Mouse (Mus musculus) hindbrain, embryonic 12.5 days (tissue): ENCODE results near the gene Slc29a2. TPM values are rescaled to one million over a fixed set of nuclear protein-coding genes. Genes with fewer than 3 reads are reported as not detected.
A peak's percentile ranks its signal among the peaks of the same experiment; 100 is the strongest.

Experiments used
- ATAC-seq: fragments of 200-750 bp; cut with Nextera tagmentation; 2 replicates; pipeline ENCODE4 v1.8.0; 2017; ENCODE audit warnings: moderate TSS enrichment; ENCODE audit not compliant: low FRiP score
- H3K27ac ChIP-seq: fragments of 300-500 bp; sonication (generic); 2 replicates; pipeline ENCODE4 v1.5.1; 2016; ENCODE audit warnings: mild to moderate bottlenecking
- H3K27me3 ChIP-seq: fragments of 300-500 bp; sonication (generic); 2 replicates; pipeline ENCODE4 v1.6.1; 2016; ENCODE audit warnings: mild to moderate bottlenecking
- H3K36me3 ChIP-seq: fragments of 300-500 bp; sonication (generic); 2 replicates; pipeline ENCODE4 v1.6.1; 2016; ENCODE audit warnings: mild to moderate bottlenecking
- H3K4me1 ChIP-seq: fragments of 300-500 bp; sonication (generic); 2 replicates; pipeline ENCODE4 v1.6.1; 2016
- H3K4me2 ChIP-seq: fragments of 300-500 bp; sonication (generic); replicated peaks from 2 replicates; pipeline ENCODE4 v1.6.1; 2016; ENCODE audit warnings: mild to moderate bottlenecking
- H3K4me3 ChIP-seq: fragments of 300-500 bp; sonication (generic); 2 replicates; pipeline ENCODE4 v1.5.1; 2016; ENCODE audit warnings: mild to moderate bottlenecking
- H3K9ac ChIP-seq: fragments of 300-500 bp; sonication (generic); 2 replicates; pipeline ENCODE4 v1.6.1; 2016; ENCODE audit warnings: mild to moderate bottlenecking, moderate library complexity
- H3K9me3 ChIP-seq: fragments of 300-500 bp; sonication (generic); replicated peaks from 2 replicates; pipeline ENCODE4 v1.6.1; 2016; ENCODE audit warnings: mild to moderate bottlenecking
- WGBS: fragments of 180-500 bp; shearing (Covaris S2); methylation state at CpG from one replicate; pipeline ENCODE4 v1.1.7; 2016; 5-methylcytosine and 5-hydroxymethylcytosine counted together
- polyA plus RNA-seq: library from polyadenylated mRNA; unstranded; fragments of >200 nt; fragmentation: Nextera tagmentation; extraction: Ambion mirVana; gene quantifications from 2 replicates; pipeline ENCODE4 v1.2.1, GENCODE M21; 2016

Gene Slc29a2
- polyA plus RNA-seq, 1 experiment from 2014 or later: 5.3 TPM

DNA sequence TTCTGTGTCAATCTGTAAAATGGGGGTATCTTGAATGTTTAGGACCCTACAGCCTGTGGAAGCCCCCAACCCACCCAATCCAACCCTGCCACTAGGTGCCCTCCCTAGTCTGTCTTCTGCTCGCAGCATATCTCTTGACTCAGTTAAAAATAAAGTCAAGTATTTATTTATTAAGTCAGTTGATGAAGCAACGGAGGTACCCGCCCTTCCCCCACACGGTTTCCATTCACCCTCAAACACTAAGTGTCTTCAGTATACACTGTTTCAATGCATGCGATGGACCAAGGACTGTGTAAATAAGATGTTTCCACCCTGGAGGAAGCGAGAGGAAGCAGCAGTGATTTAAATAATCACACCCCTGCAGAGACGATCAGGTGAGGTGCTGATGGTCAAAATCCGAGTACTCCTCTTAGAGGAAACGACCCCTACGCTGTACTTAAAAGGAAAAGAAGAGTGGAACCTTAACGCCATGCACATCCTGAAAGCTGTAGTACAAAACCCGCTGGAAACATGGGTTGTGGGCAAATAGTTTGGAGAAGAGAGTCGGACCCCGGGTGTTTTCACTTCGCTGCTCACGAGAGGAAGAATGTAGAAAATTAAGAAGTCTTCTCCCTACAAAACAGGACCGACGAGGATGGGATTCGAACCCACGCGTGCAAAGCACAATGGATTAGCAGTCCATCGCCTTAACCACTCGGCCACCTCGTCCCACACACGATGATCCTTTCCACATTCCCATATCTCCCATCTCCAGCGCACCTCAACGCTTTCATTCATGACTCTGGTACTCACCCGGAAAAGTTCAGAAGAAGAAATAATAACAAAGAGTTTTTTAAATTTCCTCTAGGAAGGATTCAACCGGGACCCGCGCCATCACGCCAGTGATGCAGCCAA is 14.3 kb downstream of the Slc29a2 start:
- no peaks in the 10 kb centered on the region for H3K36me3 ChIP-seq
- H3K4me1 ChIP-seq: peaks cover 35% of the 10 kb centered on the region
- H3K4me2 ChIP-seq: peak overlapping the region; percentile 99
- no peaks in the 10 kb centered on the region for H3K27me3 ChIP-seq
- WGBS: 5% methylated on average over 32 of the region's 32 CpGs
- ATAC-seq: peak; percentile 53
- H3K9ac ChIP-seq: peak overlapping the region; percentile 91
- no peaks in the 10 kb centered on the region for H3K9me3 ChIP-seq
- peak overlapping the region; percentile 85 for H3K27ac ChIP-seq
- peak overlapping the region; percentile 78 for H3K4me3 ChIP-seq

DNA sequence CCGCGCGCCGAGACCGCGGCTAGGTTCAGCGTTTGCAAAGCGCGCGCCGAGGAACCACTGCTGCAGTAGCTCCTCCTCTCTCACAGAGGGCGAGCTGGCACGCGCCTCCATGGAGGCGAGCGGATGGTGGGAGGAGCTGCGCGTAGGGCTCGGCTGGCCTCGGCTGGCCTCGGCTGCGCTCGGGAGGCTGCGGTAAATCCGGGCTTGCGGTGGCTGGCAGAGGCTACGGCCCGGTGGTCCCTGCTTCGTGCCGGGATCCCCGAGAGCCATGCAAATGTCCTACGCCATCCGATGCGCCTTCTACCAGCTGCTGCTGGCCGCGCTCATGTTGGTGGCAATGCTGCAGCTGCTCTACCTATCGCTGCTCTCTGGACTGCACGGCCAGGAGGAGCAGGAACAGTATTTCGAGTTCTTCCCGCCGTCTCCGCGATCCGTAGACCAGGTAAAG is 15.1 kb downstream of the Slc29a2 start, which contains the start of the genes B4gat1 and AC124502.3:
Gene B4gat1, plus strand, starts transcription at position 118 of the 448 bp plus-strand sequence.
Gene AC124502.3, plus strand, starts transcription at position 183 of the 448 bp plus-strand sequence.
- peak within 1 kb of the TSS; percentile 91 for H3K9ac ChIP-seq
- peak; percentile 89 for ATAC-seq
- WGBS: 1% methylated on average over 39 of the region's 44 CpGs

DNA sequence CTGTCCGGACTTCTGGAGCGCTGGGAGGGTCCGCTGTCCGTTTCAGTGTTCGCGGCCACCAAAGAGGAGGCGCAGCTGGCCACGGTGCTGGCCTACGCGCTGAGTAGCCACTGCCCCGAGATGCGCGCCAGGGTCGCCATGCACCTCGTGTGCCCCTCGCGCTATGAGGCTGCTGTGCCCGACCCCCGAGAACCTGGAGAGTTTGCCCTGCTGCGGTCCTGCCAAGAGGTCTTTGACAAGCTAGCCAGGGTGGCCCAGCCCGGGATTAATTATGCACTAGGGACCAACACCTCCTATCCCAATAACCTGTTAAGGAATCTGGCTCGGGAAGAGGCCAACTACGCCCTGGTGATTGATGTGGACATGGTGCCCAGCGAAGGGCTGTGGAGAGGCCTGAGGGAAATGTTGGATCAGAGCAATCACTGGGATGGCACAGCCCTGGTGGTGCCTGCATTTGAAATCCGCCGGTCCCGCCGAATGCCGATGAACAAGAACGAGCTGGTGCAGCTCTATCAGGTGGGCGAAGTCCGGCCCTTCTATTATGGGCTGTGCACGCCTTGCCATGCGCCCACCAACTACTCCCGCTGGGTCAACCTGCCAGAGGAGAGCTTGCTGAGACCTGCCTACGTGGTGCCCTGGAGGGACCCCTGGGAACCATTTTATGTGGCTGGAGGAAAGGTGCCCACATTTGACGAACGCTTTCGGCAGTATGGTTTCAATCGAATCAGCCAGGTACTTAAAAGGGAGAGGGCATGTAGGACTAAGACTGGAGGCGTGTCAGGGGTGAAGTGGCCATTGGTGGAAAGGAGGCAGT is 15.8 kb downstream of the Slc29a2 start:
- Histone ChIP-seq H3K27me3 (no peaks in the 10 kb centered on the region), H3K4me2 (peak overlapping the region; percentile 99), H3K9ac (peak overlapping the region; percentile 91), H3K9me3 (no peaks in the 10 kb centered on the region), H3K36me3 (0 out of 2 replicates have a peak, but pooled peaks cover 6% of the 10 kb centered on the region), H3K4me1 (peaks cover 35% of the 10 kb centered on the region), H3K27ac (peak overlapping the region; percentile 85), H3K4me3 (peak overlapping the region; percentile 78)
- ATAC-seq: peak; percentile 41
- WGBS: 13% methylated on average over 41 of the region's 41 CpGs

More for the DNA sequence above, 15.1 kb downstream of the Slc29a2 start, which contains the start of the genes B4gat1 and AC124502.3:
- Histone ChIP-seq H3K27ac (peak within 1 kb of the TSS; percentile 85), H3K4me3 (peak within 1 kb of the TSS; percentile 78), H3K4me2 (peak within 1 kb of the TSS; percentile 99), H3K4me1 (peaks cover 35% of the 10 kb centered on the region), H3K27me3 (no peaks in the 10 kb centered on the region), H3K9me3 (no peaks in the 10 kb centered on the region), H3K36me3 (0 out of 2 replicates have a peak, but pooled peaks cover 3% of the 10 kb centered on the region)

DNA sequence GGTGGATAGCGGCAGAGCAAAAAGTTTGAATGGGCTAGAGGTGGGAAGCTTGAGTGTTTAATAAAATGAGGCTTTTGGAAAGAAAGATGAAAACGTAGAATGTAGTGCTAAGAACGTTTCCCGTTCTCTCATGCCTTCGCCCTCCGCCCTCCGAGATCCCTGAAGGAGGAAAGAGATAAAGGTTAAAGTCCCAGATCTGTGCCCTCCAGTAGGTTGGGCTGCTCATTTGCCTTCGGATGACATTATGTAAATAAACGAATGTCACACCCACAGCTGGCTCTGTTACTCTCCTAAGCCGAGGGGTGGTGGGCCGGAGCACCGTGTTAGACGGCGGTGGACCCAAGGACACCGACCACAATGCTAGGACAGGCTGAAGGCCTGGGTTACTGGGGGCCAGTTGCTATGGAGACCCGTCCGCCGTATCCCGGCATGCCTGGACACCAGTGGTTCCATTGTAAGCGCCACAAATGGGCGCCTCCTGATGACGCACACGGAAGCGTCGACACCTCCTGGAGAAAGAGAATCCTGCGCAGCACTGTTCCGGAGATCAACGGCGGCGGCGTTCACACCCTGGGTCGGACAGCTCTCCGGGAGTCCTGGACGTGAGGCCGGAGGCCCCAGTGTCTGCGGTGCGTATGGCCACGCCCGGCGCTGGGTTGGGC is 17.3 kb downstream of the Slc29a2 start, which contains the start of gene Brms1:
Gene Brms1, plus strand, starts transcription at position 493 of the 662 bp plus-strand sequence.
- 6% methylated on average over 40 of the region's 40 CpGs for WGBS
- H3K4me1 ChIP-seq: peaks cover 35% of the 10 kb centered on the region
- H3K36me3 ChIP-seq: peaks cover 11% of the 10 kb centered on the region; the same call in 1 of the 2 replicates
- peak within 1 kb of the TSS; percentile 91 for H3K9ac ChIP-seq
- H3K9me3 ChIP-seq: no peaks in the 10 kb centered on the region
- H3K4me3 ChIP-seq: peak within 1 kb of the TSS; percentile 78
- ATAC-seq: peak; percentile 68
- peak within 1 kb of the TSS; percentile 70; the same call in 1 of the 2 replicates for H3K27ac ChIP-seq
- H3K27me3 ChIP-seq: no peaks in the 10 kb centered on the region
- peak within 1 kb of the TSS; percentile 99 for H3K4me2 ChIP-seq

DNA sequence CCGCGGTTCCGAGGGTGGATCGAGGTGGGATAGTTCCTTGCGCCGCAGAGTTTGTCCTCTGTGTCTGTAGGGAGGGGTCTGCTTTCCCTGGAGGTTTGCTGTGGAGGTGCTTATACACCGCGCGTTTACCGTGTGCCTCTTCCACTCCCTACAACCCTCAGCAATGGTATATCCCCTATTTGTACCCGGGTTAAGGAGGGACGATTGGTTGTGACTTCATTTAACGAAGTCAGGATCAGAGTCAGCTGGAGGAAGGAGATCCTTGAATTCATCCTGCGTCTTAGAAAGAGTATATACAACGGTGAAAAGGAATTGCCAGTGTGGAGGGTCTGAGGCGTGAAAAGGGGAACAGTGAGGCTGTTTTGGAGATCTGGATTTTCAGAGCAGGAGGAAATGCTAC is 17.9 kb downstream of the Slc29a2 start:
- no peak; the same call in 1 of the 2 replicates for ATAC-seq
- H3K9ac ChIP-seq: peak overlapping the region; percentile 84
- no peaks in the 10 kb centered on the region for H3K9me3 ChIP-seq
- peak overlapping the region; percentile 70; the same call in 1 of the 2 replicates for H3K27ac ChIP-seq
- peaks cover 17% of the 10 kb centered on the region for H3K36me3 ChIP-seq
- H3K4me1 ChIP-seq: peaks cover 35% of the 10 kb centered on the region
- no peaks in the 10 kb centered on the region for H3K27me3 ChIP-seq
- peak overlapping the region; percentile 78 for H3K4me3 ChIP-seq
- peak overlapping the region; percentile 99 for H3K4me2 ChIP-seq
- 2% methylated on average over 16 of the region's 16 CpGs for WGBS

DNA sequence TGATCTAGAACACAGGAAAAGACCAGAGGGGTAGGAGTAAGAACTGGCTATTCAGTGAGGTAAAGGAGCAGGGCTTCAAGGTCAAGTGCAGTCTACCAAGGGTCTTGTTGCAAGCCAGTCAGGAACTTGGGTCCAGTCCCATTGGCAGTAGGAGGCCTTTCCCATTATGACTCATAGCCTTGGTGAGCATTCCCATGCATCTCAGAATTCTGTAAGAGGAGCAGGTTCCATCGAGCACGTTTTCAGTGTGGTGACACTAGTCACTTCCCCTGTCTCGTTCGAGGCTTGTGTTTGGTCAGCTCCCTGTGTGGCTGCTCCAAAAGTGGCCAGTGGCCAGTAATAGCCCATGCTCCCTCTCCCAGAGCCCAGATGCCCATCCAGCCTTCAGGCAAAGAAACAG is 21.9 kb downstream of the Slc29a2 start:
- Histone ChIP-seq H3K27ac (no peak overlapping the region), H3K4me3 (no peak overlapping the region), H3K4me1 (peaks cover 24% of the 10 kb centered on the region), H3K27me3 (peaks cover 16% of the 10 kb centered on the region), H3K36me3 (peaks cover 49% of the 10 kb centered on the region), H3K9me3 (no peaks in the 10 kb centered on the region), H3K4me2 (no peak overlapping the region), H3K9ac (no peak overlapping the region)
- 83% methylated on average over 4 of the region's 4 CpGs for WGBS
- no peak for ATAC-seq

DNA sequence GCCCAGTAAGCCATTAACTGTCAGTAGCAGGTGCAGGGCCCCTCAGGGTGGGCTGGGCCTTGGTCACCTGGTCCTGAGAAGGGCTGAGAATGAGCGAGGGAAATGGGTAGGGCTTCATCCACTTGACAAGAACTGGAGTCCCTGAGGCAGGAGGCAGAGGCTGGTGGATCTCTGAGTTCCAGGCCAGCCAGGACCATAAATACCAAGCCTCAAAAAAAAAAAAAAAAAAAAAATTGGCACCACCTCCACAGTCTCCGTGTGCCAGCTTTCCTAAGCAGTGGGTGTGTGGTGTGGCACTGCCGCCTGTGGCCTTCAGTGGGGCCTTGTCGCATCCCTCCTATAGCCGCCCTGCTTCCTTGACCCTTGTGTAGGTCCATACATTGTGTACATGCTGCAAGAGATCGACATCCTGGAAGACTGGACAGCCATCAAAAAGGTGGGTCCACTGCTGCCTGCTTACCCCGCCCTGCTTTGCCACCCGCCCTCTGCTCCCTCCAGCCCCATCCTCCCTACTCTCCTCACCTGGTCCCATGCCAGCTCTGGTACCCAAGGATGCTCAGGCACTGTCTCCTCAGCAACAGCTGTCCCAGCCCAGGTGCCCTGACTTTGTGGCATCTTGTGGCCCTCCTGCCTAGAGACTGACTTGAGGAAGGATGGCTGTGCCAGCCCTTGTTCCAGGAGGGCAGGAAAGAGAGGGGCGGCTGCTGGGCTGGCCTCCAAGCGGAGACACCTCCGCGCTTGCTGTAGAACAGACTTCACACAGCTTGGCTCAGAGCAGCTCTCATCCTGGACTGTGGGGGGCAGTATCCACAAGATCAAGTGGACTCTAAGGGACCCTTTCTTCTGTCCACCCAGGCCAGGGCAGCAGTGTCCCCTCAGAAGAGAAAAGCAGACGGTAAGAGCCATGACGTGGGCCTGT is 24.7 kb downstream of the Slc29a2 start:
- H3K4me1 ChIP-seq: peaks cover 25% of the 10 kb centered on the region
- H3K4me2 ChIP-seq: no peak overlapping the region
- WGBS: 85% methylated on average over 14 of the region's 14 CpGs
- H3K27ac ChIP-seq: no peak overlapping the region
- peaks cover 45% of the 10 kb centered on the region for H3K27me3 ChIP-seq
- ATAC-seq: no peak
- peaks cover 49% of the 10 kb centered on the region for H3K36me3 ChIP-seq
- no peaks in the 10 kb centered on the region for H3K9me3 ChIP-seq
- no peak overlapping the region for H3K4me3 ChIP-seq
- H3K9ac ChIP-seq: no peak overlapping the region

DNA sequence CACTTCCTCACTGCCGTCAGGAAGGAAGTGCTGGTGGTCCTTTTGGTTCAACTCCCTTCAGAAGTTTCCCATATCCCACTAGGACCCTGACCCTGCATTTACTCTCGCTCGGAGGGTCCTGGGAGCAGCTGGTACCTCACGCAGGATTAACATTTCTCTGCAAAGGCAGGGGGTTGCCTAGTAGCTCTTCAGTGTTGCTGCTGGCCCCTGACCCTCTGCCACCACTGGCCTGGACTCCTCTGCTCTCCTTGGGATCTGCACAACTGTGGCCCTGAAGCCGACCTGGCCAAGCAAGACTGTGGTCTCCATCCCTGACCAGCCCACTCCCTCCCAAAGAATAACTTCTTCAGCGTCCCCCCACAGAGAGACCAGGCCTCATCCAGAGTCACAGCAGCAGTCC is 25.7 kb downstream of the Slc29a2 start:
- Histone ChIP-seq H3K27me3 (peaks cover 54% of the 10 kb centered on the region), H3K4me1 (peaks cover 25% of the 10 kb centered on the region), H3K9me3 (no peaks in the 10 kb centered on the region), H3K27ac (no peak overlapping the region), H3K36me3 (peaks cover 43% of the 10 kb centered on the region), H3K4me3 (no peak overlapping the region), H3K9ac (no peak overlapping the region), H3K4me2 (no peak overlapping the region)
- ATAC-seq: no peak
- WGBS: 79% methylated on average over 6 of the region's 6 CpGs

DNA sequence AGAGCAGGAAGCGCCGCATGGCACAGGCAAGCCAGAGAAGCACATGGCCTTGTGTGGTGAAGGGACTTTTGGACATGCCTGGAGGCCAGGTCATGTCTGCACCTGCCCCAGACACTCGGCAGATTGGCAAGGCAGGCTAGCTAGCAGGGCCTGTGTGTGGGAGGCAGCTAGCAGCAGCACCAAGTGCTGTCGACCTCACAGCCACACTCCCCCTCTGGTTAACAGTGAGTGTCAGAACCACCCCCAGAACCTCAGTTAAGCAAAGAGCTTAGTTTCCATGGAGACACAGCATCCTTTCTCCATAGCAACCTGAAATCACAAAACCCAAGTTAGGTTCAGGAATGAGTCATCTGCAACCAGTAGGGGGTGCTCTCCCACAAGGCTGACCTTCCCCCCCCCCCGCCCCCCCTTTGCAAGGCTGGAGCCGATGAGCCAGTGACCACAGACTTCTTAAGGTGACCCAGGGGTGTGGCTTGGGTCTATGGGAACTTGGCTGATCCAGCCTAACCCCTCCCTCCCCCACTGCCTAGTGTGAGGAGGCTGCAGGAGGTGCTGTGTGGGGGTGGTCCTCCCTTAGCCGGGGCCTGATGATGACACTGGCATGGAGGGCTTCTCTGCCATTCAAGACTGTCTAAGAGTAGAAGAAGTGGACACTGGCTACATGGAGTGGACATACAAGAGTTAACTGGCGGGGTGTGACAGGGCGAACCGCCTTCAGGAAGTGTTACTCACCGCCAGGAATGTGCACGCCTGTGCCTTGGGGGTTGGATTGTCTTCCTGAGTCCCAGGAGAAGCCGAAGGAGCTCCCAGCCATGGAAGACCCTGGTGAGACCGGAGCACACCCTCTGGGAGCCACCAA is 26.6 kb downstream of the Slc29a2 start, which contains the start of gene Rin1:
Gene Rin1, plus strand, starts transcription at position 435 of the 859 bp plus-strand sequence.
- WGBS: 16% methylated on average over 14 of the region's 14 CpGs
- H3K27ac ChIP-seq: no peak within 1 kb of the TSS
- H3K27me3 ChIP-seq: peaks cover 63% of the 10 kb centered on the region
- H3K4me2 ChIP-seq: peak within 1 kb of the TSS; percentile 11; the same call in 1 of the 2 replicates
- peaks cover 25% of the 10 kb centered on the region for H3K4me1 ChIP-seq
- H3K9ac ChIP-seq: no peak within 1 kb of the TSS
- no peak for ATAC-seq
- H3K36me3 ChIP-seq: peaks cover 43% of the 10 kb centered on the region
- no peaks in the 10 kb centered on the region for H3K9me3 ChIP-seq
- no peak within 1 kb of the TSS for H3K4me3 ChIP-seq

DNA sequence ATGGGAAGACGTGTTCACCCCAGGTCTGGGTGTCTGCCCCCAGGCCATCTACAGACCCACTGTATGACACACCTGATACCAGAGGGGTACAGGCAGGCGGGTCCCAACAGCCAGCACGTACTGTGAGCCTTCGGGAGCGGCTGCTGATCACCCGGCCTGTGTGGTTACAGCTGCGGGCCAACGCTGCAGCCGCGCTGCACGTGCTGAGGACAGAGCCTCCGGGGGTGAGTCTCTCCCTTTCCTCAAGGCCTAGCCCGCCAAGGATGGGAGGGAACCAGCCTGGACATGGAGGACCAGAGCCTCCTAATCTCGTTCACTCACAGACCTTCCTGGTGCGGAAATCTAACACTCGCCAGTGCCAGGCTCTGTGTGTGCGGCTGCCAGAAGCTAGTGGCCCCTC is 27.4 kb downstream of the Slc29a2 start:
- Histone ChIP-seq H3K4me2 (peak overlapping the region; percentile 11; the same call in 1 of the 2 replicates), H3K36me3 (peaks cover 37% of the 10 kb centered on the region), H3K9me3 (no peaks in the 10 kb centered on the region), H3K9ac (no peak overlapping the region), H3K4me3 (no peak overlapping the region), H3K27me3 (peaks cover 64% of the 10 kb centered on the region), H3K4me1 (peaks cover 25% of the 10 kb centered on the region), H3K27ac (no peak overlapping the region)
- 8% methylated on average over 17 of the region's 17 CpGs for WGBS
- no peak for ATAC-seq
